Mouse (Mus musculus): ENCODE data around the gene Ablim1.

The Ablim1 gene

GRCm38 (mm10) chr19:57039258-57039657 lies 275.5 kb downstream of the Ablim1 start:
- intact Hi-C loops (cut with DNase I): no loop called here

GRCm38 (mm10) chr19:57036860-57037259 lies 277.9 kb downstream of the Ablim1 start:
- intact Hi-C loops (cut with DNase I): no loop called here

GRCm38 (mm10) chr19:57031582-57031981 lies 283.1 kb downstream of the Ablim1 start:
- intact Hi-C loops (cut with DNase I): loop anchor here (1.0 kb wide), 1 partner anchor 112 kb away; no protein-coding TSS in a partner anchor

GRCm38 (mm10) chr19:57029461-57029860 lies 285.3 kb downstream of the Ablim1 start:
- intact Hi-C loops (cut with DNase I): no loop called here

- intact Hi-C loops (cut with DNase I): no loop called here
Observed at GRCm38 (mm10) chr19:57028327-57029179, 286.2 kb downstream of the Ablim1 start.

GRCm38 (mm10) chr19:57026501-57026900 lies 288.2 kb downstream of the Ablim1 start:
- intact Hi-C loops (cut with DNase I): no loop called here

GRCm38 (mm10) chr19:57017785-57018179 lies 296.9 kb downstream of the Ablim1 start:
- intact Hi-C loops (cut with DNase I): no loop called here

- intact Hi-C loops (cut with DNase I): no loop called here
Observed at GRCm38 (mm10) chr19:57016995-57017784, 297.5 kb downstream of the Ablim1 start.

GRCm38 (mm10) chr19:57014808-57015207 lies 299.9 kb downstream of the Ablim1 start:
- intact Hi-C loops (cut with DNase I): no loop called here

- intact Hi-C loops (cut with DNase I): no loop called here
Observed at GRCm38 (mm10) chr19:57013271-57013677, 301.4 kb downstream of the Ablim1 start.

GRCm38 (mm10) chr19:57012068-57012467 lies 302.7 kb downstream of the Ablim1 start:
- intact Hi-C loops (cut with DNase I): no loop called here

- intact Hi-C loops (cut with DNase I): no loop called here
Observed at GRCm38 (mm10) chr19:57010064-57010463, 304.7 kb downstream of the Ablim1 start.

GRCm38 (mm10) chr19:57009653-57010052 lies 305.1 kb downstream of the Ablim1 start:
- intact Hi-C loops (cut with DNase I): loop anchor here (5.0 kb wide), 1 partner anchor 72 kb away; no protein-coding TSS in a partner anchor

- intact Hi-C loops (cut with DNase I): loop anchor here (1.0 to 5.0 kb wide), 2 partner anchors 71 to 89 kb away; no protein-coding TSS in a partner anchor
Observed at GRCm38 (mm10) chr19:57007781-57008710, 306.7 kb downstream of the Ablim1 start, which contains the start of gene Afap1l2. TSS of gene Afap1l2 (minus strand) at chr19:57008228.

- intact Hi-C loops (cut with DNase I): loop anchor here (5.0 kb wide), 1 partner anchor 70 kb away; no protein-coding TSS in a partner anchor
Observed at GRCm38 (mm10) chr19:57007291-57007690, 307.4 kb downstream of the Ablim1 start.

- intact Hi-C loops (cut with DNase I): loop anchor here (5.0 kb wide), 1 partner anchor 70 kb away; no protein-coding TSS in a partner anchor
Observed at GRCm38 (mm10) chr19:57006841-57007240, 307.9 kb downstream of the Ablim1 start.

- intact Hi-C loops (cut with DNase I): loop anchor here (5.0 kb wide), 1 partner anchor 68 kb away; no protein-coding TSS in a partner anchor
Observed at GRCm38 (mm10) chr19:57005062-57005461, 309.7 kb downstream of the Ablim1 start.

- intact Hi-C loops (cut with DNase I): no loop called here
Observed at GRCm38 (mm10) chr19:57003460-57003810, 311.3 kb downstream of the Ablim1 start.

- intact Hi-C loops (cut with DNase I): no loop called here
Observed at GRCm38 (mm10) chr19:57002741-57003459, 311.8 kb downstream of the Ablim1 start.

GRCm38 (mm10) chr19:57001926-57002325 lies 312.8 kb downstream of the Ablim1 start:
- intact Hi-C loops (cut with DNase I): no loop called here
